Mouse (Mus musculus) MEL (cell line): Measurements from ENCODE around the gene Stk39. TPM values are rescaled to one million over a fixed set of nuclear protein-coding genes. Genes with fewer than 3 reads are reported as not detected.

ENCODE experiments used
- DNase-seq: peaks from one replicate; pipeline ENCODE4 v3.0.0; 2011; ENCODE audit warnings: low read depth, low spot score
- H3K27ac ChIP-seq: 2 replicates; pipeline ENCODE4 v1.5.1; 2012; ENCODE audit warnings: low read depth, mild to moderate bottlenecking, control low read depth, low read length, moderate library complexity; ENCODE audit not compliant: control insufficient read depth
- H3K27me3 ChIP-seq, 2 experiments: fragments of 150-350 bp in 1 of 2; sonication (generic) in 1 of 2; 2 replicates each; pipeline ENCODE4 v1.6.1; 2012; ENCODE audit warnings: low read length in 2 of 2, mild to moderate bottlenecking in 2 of 2, improper control_type of control experiment in 1 of 2, moderate library complexity in 1 of 2; ENCODE audit not compliant: insufficient read depth in 2 of 2, control insufficient read depth in 1 of 2
- H3K36me3 ChIP-seq, 2 experiments: 2 replicates each; pipeline ENCODE4 v1.6.1; 2012 to 2014; ENCODE audit warnings: low read length in 2 of 2, improper control_type of control experiment in 1 of 2, inconsistent platforms in 1 of 2, mild to moderate bottlenecking in 1 of 2; ENCODE audit not compliant: insufficient read depth in 2 of 2, control insufficient read depth in 1 of 2
- H3K4me1 ChIP-seq, 2 experiments: fragments of 150-350 bp in 1 of 2; sonication (generic) in 1 of 2; 2 replicates each; pipeline ENCODE4 v1.6.1; 2012; ENCODE audit warnings: low read length in 2 of 2, improper control_type of control experiment in 1 of 2, mild to moderate bottlenecking in 1 of 2; ENCODE audit not compliant: insufficient read depth in 2 of 2, control insufficient read depth in 1 of 2
- H3K4me3 ChIP-seq, 2 experiments: fragments of 150-350 bp in 1 of 2; sonication (generic) in 1 of 2; 2 replicates each; pipeline ENCODE4 v1.5.1; 2012; ENCODE audit warnings: low read depth in 2 of 2, low read length in 2 of 2, mild to moderate bottlenecking in 2 of 2, moderate library complexity in 2 of 2, control low read depth in 1 of 2, improper control_type of control experiment in 1 of 2; ENCODE audit not compliant: control insufficient read depth in 1 of 2, insufficient read depth in 1 of 2
- H3K79me2 ChIP-seq: 2 replicates; pipeline ENCODE4 v1.6.1; 2012; ENCODE audit warnings: mild to moderate bottlenecking, low read length, moderate library complexity; ENCODE audit not compliant: control insufficient read depth, poor library complexity, insufficient read depth
- H3K9ac ChIP-seq: 2 replicates; pipeline ENCODE4 v1.6.1; 2012; ENCODE audit warnings: low read depth, mild to moderate bottlenecking, control low read depth, low read length, moderate library complexity; ENCODE audit not compliant: control insufficient read depth, poor library complexity, severe bottlenecking
- H3K9me3 ChIP-seq: fragments of 150-350 bp; sonication (generic); replicated peaks from 2 replicates; pipeline ENCODE4 v1.6.1; 2012; ENCODE audit warnings: mild to moderate bottlenecking, low read length, improper control_type of control experiment, moderate library complexity; ENCODE audit not compliant: insufficient read depth
- BHLHE40 ChIP-seq: IDR thresholded peaks from 2 replicates; pipeline ENCODE4 v1.6.1; 2012; ENCODE audit warnings: low read depth, mild to moderate bottlenecking, inconsistent platforms, low read length, improper control_type of control experiment, borderline replicate concordance
- CHD2 ChIP-seq: IDR thresholded peaks from 2 replicates; pipeline ENCODE4 v1.6.1; 2011; ENCODE audit warnings: low read length, improper control_type of control experiment
- ELF1 ChIP-seq: IDR thresholded peaks from 2 replicates; pipeline ENCODE4 v1.6.1; 2014; ENCODE audit warnings: low read depth, mild to moderate bottlenecking, inconsistent platforms, low read length, improper control_type of control experiment, moderate library complexity
- GABPA ChIP-seq: IDR thresholded peaks from 2 replicates; pipeline ENCODE4 v1.6.1; 2012; ENCODE audit warnings: low read depth, mild to moderate bottlenecking, inconsistent platforms, low read length, improper control_type of control experiment, moderate library complexity
- HCFC1 ChIP-seq: IDR thresholded peaks from 2 replicates; pipeline ENCODE4 v1.6.1; 2012; ENCODE audit warnings: low read depth, mild to moderate bottlenecking, inconsistent platforms, low read length, improper control_type of control experiment, moderate library complexity
- MAFK ChIP-seq: IDR thresholded peaks from 2 replicates; pipeline ENCODE4 v1.6.1; 2011; ENCODE audit warnings: low read depth, mild to moderate bottlenecking, low read length, improper control_type of control experiment, borderline replicate concordance
- MAX ChIP-seq: IDR thresholded peaks from 2 replicates; pipeline ENCODE4 v1.6.1; 2011; ENCODE audit warnings: low read length, improper control_type of control experiment
- MEF2A ChIP-seq: IDR thresholded peaks from 2 replicates; pipeline ENCODE4 v1.6.1; 2014; ENCODE audit warnings: low read depth, mild to moderate bottlenecking, inconsistent platforms, low read length, improper control_type of control experiment; ENCODE audit not compliant: poor library complexity, insufficient replicate concordance, severe bottlenecking; ENCODE audit errors: extremely low read depth
- MYB ChIP-seq: IDR thresholded peaks from 2 replicates; pipeline ENCODE4 v1.6.1; 2011; ENCODE audit warnings: mild to moderate bottlenecking, low read depth, low read length, improper control_type of control experiment
- NRF1 ChIP-seq: IDR thresholded peaks from 2 replicates; pipeline ENCODE4 v1.6.1; 2014; ENCODE audit warnings: low read depth, mild to moderate bottlenecking, inconsistent platforms, low read length, improper control_type of control experiment, moderate library complexity; ENCODE audit not compliant: poor library complexity, insufficient read depth, severe bottlenecking
- POLR2AphosphoS5 ChIP-seq: IDR thresholded peaks from 2 replicates; pipeline ENCODE4 v1.6.1; 2012; ENCODE audit warnings: low read depth, borderline replicate concordance, mild to moderate bottlenecking, inconsistent platforms, low read length, moderate library complexity, mixed read lengths
- SIN3A ChIP-seq: IDR thresholded peaks from 2 replicates; pipeline ENCODE4 v1.6.1; 2012; ENCODE audit warnings: low read length, improper control_type of control experiment, inconsistent platforms
- SMC3 ChIP-seq: IDR thresholded peaks from 2 replicates; pipeline ENCODE4 v1.6.1; 2011; ENCODE audit warnings: low read depth, low read length, improper control_type of control experiment
- TAL1 ChIP-seq: IDR thresholded peaks from 2 replicates; pipeline ENCODE4 v1.6.1; 2012; ENCODE audit warnings: mild to moderate bottlenecking, inconsistent platforms, low read length, moderate library complexity, mixed read lengths
- TCF12 ChIP-seq: IDR thresholded peaks from 2 replicates; pipeline ENCODE4 v1.6.1; 2014; ENCODE audit warnings: low read depth, mild to moderate bottlenecking, inconsistent platforms, low read length, improper control_type of control experiment, moderate library complexity
- USF2 ChIP-seq, 2 experiments: IDR thresholded peaks; 2 replicates each; pipeline ENCODE4 v1.6.1; 2011 to 2012; ENCODE audit warnings: improper control_type of control experiment in 2 of 2, low read length in 2 of 2, borderline replicate concordance in 1 of 2, inconsistent platforms in 1 of 2, low read depth in 1 of 2, mild to moderate bottlenecking in 1 of 2; ENCODE audit not compliant: insufficient read depth in 1 of 2
- ZKSCAN1 ChIP-seq: IDR thresholded peaks from 2 replicates; pipeline ENCODE4 v1.6.1; 2012; ENCODE audit warnings: low read depth, mild to moderate bottlenecking, inconsistent platforms, low read length, improper control_type of control experiment, moderate library complexity
- ZMIZ1 ChIP-seq: IDR thresholded peaks from 2 replicates; pipeline ENCODE4 v1.6.1; 2012; ENCODE audit warnings: low read depth, mild to moderate bottlenecking, inconsistent platforms, low read length, improper control_type of control experiment, moderate library complexity
- polyA plus RNA-seq, 2 experiments: library from polyadenylated mRNA; stranded (reverse) in 1 of 2; unstranded in 1 of 2; fragments of >175 nt in 1 of 2; fragments of >200 nt in 1 of 2; gene quantifications; 2 replicates each; pipeline versions ENCODE4 v1.2.1 to v1.2.4; 2012; ENCODE audit warnings: low replicate concordance in 2 of 2, low read depth in 1 of 2; ENCODE audit not compliant: insufficient read length in 2 of 2, insufficient read depth in 1 of 2, missing spikeins in 1 of 2
- total RNA-seq: library from RNA; depleted of rRNA; stranded (reverse); fragments of 300-350 nt; gene quantifications from 2 replicates; pipeline ENCODE4 v1.2.3, GENCODE M21; 2012; rRNA removed

Stk39 gene
- not detected in 2 replicates for total RNA-seq
- polyA plus RNA-seq: not detected

GRCm38 (mm10) chr2:68471759-68472550, at the start of gene Stk39:
TSS of gene Stk39 (minus strand) at chr2:68472268.
- no peak within 1 kb of the TSS for H3K27ac ChIP-seq
- no peaks in the 10 kb centered on the region for H3K27me3 ChIP-seq
- H3K9me3 ChIP-seq: no peaks in the 10 kb centered on the region
- no peaks in the 10 kb centered on the region for H3K4me1 ChIP-seq
- DNase-seq: no peak
- no peak for TF ChIP-seq POLR2AphosphoS5
- TF ChIP-seq ELF1: no peak
- TF ChIP-seq GABPA: no peak
- no peak for TF ChIP-seq ZMIZ1
- no peak for TF ChIP-seq ZKSCAN1
- TF ChIP-seq NRF1: no peak
- TF ChIP-seq HCFC1: no peak
- TF ChIP-seq MAX: no peak
- no peak for TF ChIP-seq MYB
- TF ChIP-seq TAL1: no peak
- no peak for TF ChIP-seq MEF2A
- no peak for TF ChIP-seq SMC3
- TF ChIP-seq USF2 (IDR thresholded peaks at IDR 0.05; ENCODE audit: borderline replicate concordance in 1 of 2, insufficient read depth in 1 of 2, low read depth in 1 of 2, low read length in 2 of 2): no peak
- no peaks in the 10 kb centered on the region for H3K36me3 ChIP-seq
- H3K9ac ChIP-seq: no peak within 1 kb of the TSS
- no peaks in the 10 kb centered on the region for H3K79me2 ChIP-seq
- no peak within 1 kb of the TSS for H3K4me3 ChIP-seq

GRCm38 (mm10) chr2:68515409-68515808, 43.3 kb upstream of the Stk39 start:
- Histone ChIP-seq H3K27me3 (no peaks in the 10 kb centered on the region), H3K79me2 (no peaks in the 10 kb centered on the region), H3K9me3 (no peaks in the 10 kb centered on the region), H3K9ac (no peak overlapping the region), H3K4me1 (no peaks in the 10 kb centered on the region), H3K36me3 (no peaks in the 10 kb centered on the region), H3K4me3 (no peak overlapping the region), H3K27ac (no peak overlapping the region)
- no peak for DNase-seq
- TF ChIP-seq TCF12 (no peak), BHLHE40 (no peak), MEF2A (no peak), SIN3A (no peak), CHD2 (no peak), MAFK (no peak), USF2 (IDR thresholded peaks at IDR 0.05; ENCODE audit: borderline replicate concordance in 1 of 2, insufficient read depth in 1 of 2, low read depth in 1 of 2, low read length in 2 of 2) (no peak)
- TF ChIP-seq, all 39 proteins: peak for 0
